Mouse (Mus musculus) c-Kit-negative CD71-positive TER-119-positive erythroid progenitor cells, embryonic 14.5 days (primary cell): ENCODE data around the gene Dlk2.

Source experiments
- DNase-seq: peaks from one replicate; pipeline ENCODE4 v3.0.0-alpha.2; 2013; ENCODE audit warnings: low read depth, low spot score

Gene Dlk2

GRCm38 (mm10) chr17:46273803-46274236 is 23.4 kb upstream of the Dlk2 start:
- DNase-seq = no peak

- DNase-seq = no peak
Measured at GRCm38 (mm10) chr17:46274465-46274864, 22.8 kb upstream of the Dlk2 start.

- no peak for DNase-seq
Measured at GRCm38 (mm10) chr17:46275034-46275433, 22.2 kb upstream of the Dlk2 start.

- no peak for DNase-seq
Measured at GRCm38 (mm10) chr17:46275506-46275905, 21.7 kb upstream of the Dlk2 start.

GRCm38 (mm10) chr17:46277586-46277985 is 19.6 kb upstream of the Dlk2 start:
- DNase-seq = no peak

GRCm38 (mm10) chr17:46278011-46278765 is 19.0 kb upstream of the Dlk2 start:
- DNase-seq = no peak

- DNase-seq = peak; percentile 75
Measured at GRCm38 (mm10) chr17:46282483-46283123, 14.6 kb upstream of the Dlk2 start, which contains the start of gene Tjap1. Tjap1 (minus strand) TSS chr17:46283026.

- DNase-seq = no peak
Measured at GRCm38 (mm10) chr17:46283140-46283539, 14.1 kb upstream of the Dlk2 start.

GRCm38 (mm10) chr17:46283911-46284310 is 13.3 kb upstream of the Dlk2 start:
- no peak for DNase-seq

- no peak for DNase-seq
Measured at GRCm38 (mm10) chr17:46284653-46285052, 12.6 kb upstream of the Dlk2 start.

- no peak for DNase-seq
Measured at GRCm38 (mm10) chr17:46285407-46285806, 11.8 kb upstream of the Dlk2 start.

- no peak for DNase-seq
Measured at GRCm38 (mm10) chr17:46287678-46288095, 9.5 kb upstream of the Dlk2 start.

- no peak for DNase-seq
Measured at GRCm38 (mm10) chr17:46296601-46297000, 620 bp upstream of the Dlk2 start.

- no peak for DNase-seq
Measured at GRCm38 (mm10) chr17:46297028-46297363, 225 bp upstream of the Dlk2 start.

- DNase-seq = no peak
Measured at GRCm38 (mm10) chr17:46298220-46298913, 1.1 kb downstream of the Dlk2 start.

GRCm38 (mm10) chr17:46301892-46302291 is 4.7 kb downstream of the Dlk2 start:
- no peak for DNase-seq

GRCm38 (mm10) chr17:46304184-46304583 is 7.0 kb downstream of the Dlk2 start:
- no peak for DNase-seq

GRCm38 (mm10) chr17:46306956-46307355 is 9.7 kb downstream of the Dlk2 start:
- no peak for DNase-seq

GRCm38 (mm10) chr17:46309835-46310234 is 12.6 kb downstream of the Dlk2 start:
- no peak for DNase-seq

- no peak for DNase-seq
Measured at GRCm38 (mm10) chr17:46310515-46310914, 13.3 kb downstream of the Dlk2 start.

- DNase-seq = no peak
Measured at GRCm38 (mm10) chr17:46313135-46313715, 16.0 kb downstream of the Dlk2 start.

GRCm38 (mm10) chr17:46315813-46316212 is 18.6 kb downstream of the Dlk2 start:
- DNase-seq = no peak
